Mouse (Mus musculus) T-cell, adult 2 months (primary cell): ENCODE results near the gene Olig1.
"Not testable (repeated sequence)": the region's sequence is repeated elsewhere in the genome, so short reads cannot be mapped to it uniquely, and the experiment has no call there.

Experiments used
- DNase-seq: peaks from one replicate; pipeline ENCODE4 v3.0.0; 2022; ENCODE audit warnings: low spot score

Gene Olig1

GRCm38 (mm10) chr16:91246292-91246691 is 23.3 kb upstream of the Olig1 start:
- no peak for DNase-seq

GRCm38 (mm10) chr16:91255419-91256164 is 14.0 kb upstream of the Olig1 start:
- DNase-seq: not testable (repeated sequence)

- DNase-seq: no peak
These were observed 10.6 kb upstream of the Olig1 start for GRCm38 (mm10) chr16:91258956-91259355.

- no peak for DNase-seq
These were observed 8.7 kb upstream of the Olig1 start for GRCm38 (mm10) chr16:91260861-91261260.

- no peak for DNase-seq
These were observed 6.9 kb upstream of the Olig1 start for GRCm38 (mm10) chr16:91262467-91263220.

GRCm38 (mm10) chr16:91265972-91266371 is 3.6 kb upstream of the Olig1 start:
- no peak for DNase-seq

- DNase-seq: no peak
These were observed 684 bp upstream of the Olig1 start for GRCm38 (mm10) chr16:91268724-91269452.

- no peak for DNase-seq
These were observed 820 bp downstream of the Olig1 start for GRCm38 (mm10) chr16:91270212-91270971.

- DNase-seq: no peak
These were observed 1.5 kb downstream of the Olig1 start for GRCm38 (mm10) chr16:91270982-91271549.

- DNase-seq: no peak
These were observed 2.1 kb downstream of the Olig1 start for GRCm38 (mm10) chr16:91271634-91272033.

GRCm38 (mm10) chr16:91280516-91280915 is 10.9 kb downstream of the Olig1 start:
- no peak for DNase-seq

- DNase-seq: no peak
These were observed 22.5 kb downstream of the Olig1 start for GRCm38 (mm10) chr16:91292080-91292479.

- no peak for DNase-seq
These were observed 23.3 kb downstream of the Olig1 start for GRCm38 (mm10) chr16:91292719-91293333.

GRCm38 (mm10) chr16:91297726-91298125 is 28.2 kb downstream of the Olig1 start:
- DNase-seq: no peak

GRCm38 (mm10) chr16:91299412-91299811 is 29.8 kb downstream of the Olig1 start:
- no peak for DNase-seq

- DNase-seq: no peak
These were observed 31.3 kb downstream of the Olig1 start for GRCm38 (mm10) chr16:91300641-91301441.

- no peak for DNase-seq
These were observed 31.9 kb downstream of the Olig1 start for GRCm38 (mm10) chr16:91301454-91301853.

- no peak for DNase-seq
These were observed 34.5 kb downstream of the Olig1 start for GRCm38 (mm10) chr16:91303776-91304709.

GRCm38 (mm10) chr16:91305512-91306111 is 36.0 kb downstream of the Olig1 start:
- no peak for DNase-seq
